Mouse (Mus musculus): Measurements from ENCODE around the gene Serpinf2. TPM values are rescaled to one million over a fixed set of nuclear protein-coding genes. Genes with fewer than 3 reads are reported as not detected.

Gene Serpinf2
- 1.5 and 14.5 TPM in 2 replicates for polyA plus RNA-seq (2015; fragmentation: Nextera tagmentation; extraction: Ambion mirVana)

DNA sequence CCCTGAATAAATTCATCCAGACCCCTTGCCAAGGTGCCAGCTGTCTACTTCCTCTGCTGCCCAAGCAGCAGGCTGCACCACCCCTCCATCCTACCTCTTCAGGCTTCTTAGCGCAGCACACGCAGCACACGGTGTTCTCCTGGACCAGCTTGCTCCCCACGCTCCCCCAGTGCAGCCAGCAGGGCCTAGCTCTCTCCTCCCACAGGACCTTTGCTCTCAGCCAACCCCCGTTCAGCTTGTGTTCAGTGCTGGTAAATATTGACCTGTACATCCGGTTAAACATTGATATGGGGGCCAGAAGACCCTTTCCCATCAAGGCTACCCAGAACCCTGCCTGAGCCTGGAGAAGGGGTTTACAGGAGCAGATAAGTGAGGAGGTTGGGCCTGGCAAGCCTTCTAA, at the start of gene Serpinf2:
Serpinf2 (minus strand) TSS at position 229 of the 400 bp plus-strand sequence.
- H3K27ac ChIP-seq (replicated peaks): no peak within 1 kb of the TSS
- no peak for ATAC-seq (ENCODE audit: extremely low read depth, insufficient number of reproducible peaks, low FRiP score, low TSS enrichment)
- peaks cover 30% of the 10 kb centered on the region for H3K36me3 ChIP-seq
- no peak within 1 kb of the TSS for H3K4me3 ChIP-seq
- no peaks in the 10 kb centered on the region for H3K27me3 ChIP-seq (replicated peaks)
- 85% methylated on average over 6 of the region's 6 CpGs for WGBS
- H3K9me3 ChIP-seq: peaks cover 2% of the 10 kb centered on the region; the same call in 1 of the 2 replicates
- H3K4me2 ChIP-seq: no peak within 1 kb of the TSS
- no peak within 1 kb of the TSS for H3K9ac ChIP-seq
- H3K4me1 ChIP-seq: 0 out of 2 replicates have a peak, but pooled peaks cover 5% of the 10 kb centered on the region

DNA sequence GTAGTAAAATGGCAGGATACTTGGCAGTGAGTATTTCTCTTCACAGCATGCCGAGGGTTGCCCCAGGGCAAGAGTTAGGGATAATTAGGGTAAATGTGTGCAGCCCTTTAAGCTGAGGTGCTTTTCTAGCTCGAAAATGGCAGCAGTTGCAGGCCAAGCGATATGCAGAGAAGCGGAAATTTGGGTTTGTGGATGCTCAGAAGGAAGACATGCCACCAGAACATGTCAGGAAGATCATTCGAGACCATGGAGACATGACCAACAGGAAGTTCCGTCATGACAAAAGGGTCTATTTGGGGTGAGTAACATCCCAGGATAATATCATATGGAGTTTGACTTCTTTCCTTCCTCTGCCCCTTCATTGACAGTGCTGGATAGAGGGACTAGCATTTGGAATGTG, 48.1 kb upstream of the Serpinf2 start:
- peaks cover 13% of the 10 kb centered on the region for H3K4me1 ChIP-seq
- ATAC-seq (ENCODE audit: extremely low read depth, insufficient number of reproducible peaks, low FRiP score, low TSS enrichment): no peak

DNA sequence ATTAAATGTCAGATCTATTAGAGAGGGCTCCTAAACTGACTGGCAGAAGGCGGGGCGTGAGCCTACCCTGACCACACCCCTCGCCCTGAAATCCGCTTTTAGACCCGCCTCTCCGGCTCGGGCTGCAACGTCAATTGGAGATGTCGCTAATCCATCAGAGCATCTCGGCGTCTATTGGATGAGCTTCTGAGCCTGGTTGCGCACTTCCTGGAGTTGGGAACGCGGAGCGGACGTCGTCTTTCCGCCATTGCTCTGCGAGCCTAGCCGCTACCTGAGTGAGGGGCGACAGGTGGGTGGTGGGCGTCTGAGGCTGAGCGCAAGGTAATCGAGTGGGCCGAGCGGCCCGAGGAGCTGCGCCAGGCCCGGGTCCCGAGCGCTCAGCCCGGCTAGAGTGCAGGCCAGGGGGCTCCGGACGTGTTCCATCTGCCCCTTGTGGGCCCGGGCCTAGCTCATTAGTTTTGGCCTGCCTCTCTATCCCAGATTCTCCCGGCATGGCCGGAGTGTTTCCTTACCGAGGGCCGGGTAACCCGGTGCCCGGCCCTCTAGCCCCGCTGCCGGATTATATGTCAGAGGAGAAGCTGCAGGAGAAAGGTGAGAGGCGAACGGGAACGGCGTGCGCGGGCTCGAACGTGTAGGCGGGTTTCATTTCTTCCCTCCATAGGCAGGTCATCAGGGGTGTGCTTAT, 47.4 kb upstream of the Serpinf2 start, which contains the start of gene Prpf8:
Prpf8 (plus strand) TSS at position 216 of the 685 bp plus-strand sequence.
- Histone ChIP-seq H3K4me3 (peak within 1 kb of the TSS; percentile 89), H3K27ac (replicated peaks) (peak within 1 kb of the TSS; percentile 55), H3K36me3 (peaks cover 38% of the 10 kb centered on the region), H3K4me2 (peak within 1 kb of the TSS; percentile 96), H3K4me1 (peaks cover 13% of the 10 kb centered on the region), H3K9ac (peak within 1 kb of the TSS; percentile 97), H3K9me3 (no peaks in the 10 kb centered on the region), H3K27me3 (replicated peaks) (peaks cover 7% of the 10 kb centered on the region)
- peak; percentile 97 for ATAC-seq (ENCODE audit: extremely low read depth, insufficient number of reproducible peaks, low FRiP score, low TSS enrichment)
- WGBS: under 1% methylated on average over 52 of the region's 52 CpGs

More for the DNA sequence above, 48.1 kb upstream of the Serpinf2 start:
- Histone ChIP-seq H3K27me3 (replicated peaks) (peaks cover 6% of the 10 kb centered on the region), H3K36me3 (peaks cover 46% of the 10 kb centered on the region), H3K4me2 (peak overlapping the region; percentile 96), H3K9ac (peak overlapping the region; percentile 97), H3K27ac (replicated peaks) (no peak overlapping the region), H3K9me3 (no peaks in the 10 kb centered on the region), H3K4me3 (peak overlapping the region; percentile 89)
- 28% methylated on average over 6 of the region's 6 CpGs for WGBS

DNA sequence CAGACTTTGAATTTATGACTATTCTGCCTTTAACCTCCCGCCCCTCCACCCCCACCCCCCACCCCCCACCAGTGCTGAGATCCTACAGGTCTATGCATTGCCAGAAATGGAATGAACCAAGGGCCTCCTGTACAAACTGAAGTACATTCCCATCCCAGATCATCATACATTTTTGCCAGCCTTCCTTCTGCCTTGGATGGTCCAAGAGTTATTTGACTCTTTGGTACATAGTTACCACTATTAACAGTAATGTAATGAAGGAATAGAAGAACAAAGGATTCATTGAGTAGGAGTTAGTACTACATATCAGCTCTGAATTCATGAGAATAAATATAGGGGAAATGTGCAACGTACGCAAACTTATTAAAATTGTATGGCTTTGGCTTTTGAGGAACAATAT, 46.8 kb upstream of the Serpinf2 start:
- no peak for ATAC-seq (ENCODE audit: extremely low read depth, insufficient number of reproducible peaks, low FRiP score, low TSS enrichment)
- WGBS: 21% methylated on average over 3 of the region's 3 CpGs
- Histone ChIP-seq H3K4me3 (peak overlapping the region; percentile 89), H3K4me2 (peak overlapping the region; percentile 60), H3K27ac (replicated peaks) (no peak overlapping the region), H3K27me3 (replicated peaks) (peaks cover 7% of the 10 kb centered on the region), H3K9me3 (no peaks in the 10 kb centered on the region), H3K4me1 (peaks cover 13% of the 10 kb centered on the region), H3K36me3 (peaks cover 33% of the 10 kb centered on the region), H3K9ac (no peak overlapping the region)

DNA sequence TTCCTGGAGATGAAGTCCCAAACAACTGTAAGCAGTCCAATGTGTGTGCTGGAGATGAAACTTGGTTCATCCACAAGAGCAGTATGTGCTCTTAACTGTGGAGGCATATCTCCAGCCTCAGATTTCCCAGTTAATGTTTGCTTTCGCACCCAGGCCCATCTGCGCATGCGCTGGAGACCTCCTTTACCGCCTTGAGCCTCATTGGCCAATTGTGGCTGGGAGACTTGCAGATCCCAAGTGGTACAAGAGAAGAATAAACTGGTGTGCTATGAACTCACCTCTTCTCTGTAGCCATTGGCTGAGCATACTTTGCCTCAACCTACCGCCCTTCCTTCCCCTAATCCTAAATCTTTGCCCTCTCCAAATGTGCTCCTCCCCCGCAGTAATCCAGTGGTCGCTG, 34.0 kb upstream of the Serpinf2 start:
- H3K27ac ChIP-seq (replicated peaks): no peak overlapping the region
- ATAC-seq (ENCODE audit: extremely low read depth, insufficient number of reproducible peaks, low FRiP score, low TSS enrichment): no peak
- H3K27me3 ChIP-seq (replicated peaks): no peaks in the 10 kb centered on the region
- WGBS: 57% methylated on average over 7 of the region's 7 CpGs
- H3K4me2 ChIP-seq: no peak overlapping the region
- H3K4me1 ChIP-seq: peaks cover 2% of the 10 kb centered on the region
- no peaks in the 10 kb centered on the region for H3K36me3 ChIP-seq
- H3K9ac ChIP-seq: no peak overlapping the region
- no peak overlapping the region for H3K4me3 ChIP-seq
- no peaks in the 10 kb centered on the region for H3K9me3 ChIP-seq

DNA sequence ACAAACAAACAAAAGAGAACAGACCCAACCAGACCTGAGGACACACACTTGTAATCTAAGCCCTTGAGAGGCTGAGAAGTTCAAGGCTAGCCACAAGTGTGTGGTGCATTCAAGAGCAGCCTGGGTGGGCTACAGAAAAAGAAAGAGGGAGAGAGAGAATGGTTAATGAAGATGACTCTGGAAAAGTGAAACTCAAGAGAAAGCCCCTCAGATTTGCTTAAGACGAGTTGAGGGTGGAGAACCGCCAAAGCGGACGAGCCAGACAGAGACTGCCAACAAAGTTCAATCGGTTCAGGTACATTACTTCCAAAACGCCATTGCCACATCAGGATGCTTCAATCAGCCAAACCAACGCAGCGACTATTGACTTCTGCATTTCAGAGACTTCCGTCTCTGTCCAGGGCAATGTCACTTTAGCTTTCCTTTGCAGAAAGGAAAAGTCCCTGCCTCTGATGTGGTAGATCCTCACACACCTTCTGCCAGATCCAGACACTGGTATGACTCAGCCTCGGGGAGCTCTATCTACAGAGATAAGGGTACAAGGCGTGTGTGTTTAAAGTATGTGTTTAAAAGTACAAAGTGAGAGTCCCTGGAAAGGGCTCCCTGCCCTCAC, 33.2 kb upstream of the Serpinf2 start:
- H3K4me2 ChIP-seq: no peak overlapping the region
- H3K36me3 ChIP-seq: no peaks in the 10 kb centered on the region
- ATAC-seq (ENCODE audit: extremely low read depth, insufficient number of reproducible peaks, low FRiP score, low TSS enrichment): no peak
- no peaks in the 10 kb centered on the region for H3K9me3 ChIP-seq
- no peak overlapping the region for H3K9ac ChIP-seq
- peaks cover 9% of the 10 kb centered on the region for H3K4me1 ChIP-seq
- WGBS: 70% methylated on average over 11 of the region's 11 CpGs
- H3K27ac ChIP-seq (replicated peaks): no peak overlapping the region
- H3K4me3 ChIP-seq: no peak overlapping the region
- no peaks in the 10 kb centered on the region for H3K27me3 ChIP-seq (replicated peaks)

DNA sequence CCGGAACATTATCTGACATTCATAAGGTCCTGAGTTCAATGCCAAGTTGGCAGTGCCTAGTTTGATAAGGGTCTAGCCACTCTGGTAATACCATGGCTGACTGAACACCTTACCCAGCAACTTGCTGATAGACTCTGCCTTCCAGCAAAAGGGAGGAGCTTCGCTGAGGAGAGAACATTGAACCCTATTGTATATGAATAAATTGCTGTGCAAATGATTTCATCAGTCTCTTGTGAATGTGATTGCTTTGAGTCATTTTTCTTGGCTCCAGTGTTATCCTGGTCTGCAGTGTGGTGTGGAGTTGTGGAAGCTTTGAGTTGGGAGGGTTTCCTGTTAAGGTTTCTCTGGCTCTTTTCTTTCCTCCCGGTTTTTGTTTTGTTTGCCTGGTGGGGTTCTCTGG, 31.3 kb upstream of the Serpinf2 start:
- Histone ChIP-seq H3K9me3 (peaks cover 4% of the 10 kb centered on the region; the same call in 1 of the 2 replicates), H3K27ac (replicated peaks) (0 out of 2 replicates have a peak overlapping the region, but pooled peaks have one; percentile 10), H3K4me1 (peaks cover 17% of the 10 kb centered on the region), H3K9ac (no peak overlapping the region), H3K4me3 (no peak overlapping the region), H3K36me3 (peaks cover 10% of the 10 kb centered on the region), H3K27me3 (replicated peaks) (no peaks in the 10 kb centered on the region), H3K4me2 (no peak overlapping the region)
- 75% methylated on average over 3 of the region's 3 CpGs for WGBS
- no peak for ATAC-seq (ENCODE audit: extremely low read depth, insufficient number of reproducible peaks, low FRiP score, low TSS enrichment)

DNA sequence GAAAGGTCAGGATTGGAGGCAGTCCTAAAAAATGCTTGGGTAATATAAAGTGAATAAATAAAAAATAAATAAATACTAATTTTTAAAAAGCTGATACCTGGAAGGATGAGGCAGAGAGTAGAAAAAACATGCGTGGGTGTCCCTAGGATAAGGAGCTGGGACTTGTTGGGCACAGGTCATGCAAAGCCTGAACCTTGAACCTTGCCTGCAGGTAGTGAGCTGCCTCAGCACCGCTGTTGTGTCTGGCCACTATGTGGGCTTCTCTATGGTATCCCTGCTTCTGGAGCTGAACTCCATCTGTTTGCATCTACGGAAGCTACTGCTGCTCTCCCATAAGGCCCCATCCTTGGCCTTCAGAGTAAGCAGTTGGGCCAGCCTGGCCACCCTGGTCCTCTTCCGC, 29.9 kb upstream of the Serpinf2 start:
- no peak overlapping the region for H3K9ac ChIP-seq
- peaks cover 24% of the 10 kb centered on the region for H3K36me3 ChIP-seq
- no peaks in the 10 kb centered on the region for H3K27me3 ChIP-seq (replicated peaks)
- H3K4me3 ChIP-seq: no peak overlapping the region
- H3K4me1 ChIP-seq: peaks cover 21% of the 10 kb centered on the region
- 88% methylated on average over 4 of the region's 4 CpGs for WGBS
- ATAC-seq (ENCODE audit: extremely low read depth, insufficient number of reproducible peaks, low FRiP score, low TSS enrichment): no peak
- H3K27ac ChIP-seq (replicated peaks): no peak overlapping the region
- H3K9me3 ChIP-seq: peaks cover 4% of the 10 kb centered on the region; the same call in 1 of the 2 replicates
- no peak overlapping the region for H3K4me2 ChIP-seq

DNA sequence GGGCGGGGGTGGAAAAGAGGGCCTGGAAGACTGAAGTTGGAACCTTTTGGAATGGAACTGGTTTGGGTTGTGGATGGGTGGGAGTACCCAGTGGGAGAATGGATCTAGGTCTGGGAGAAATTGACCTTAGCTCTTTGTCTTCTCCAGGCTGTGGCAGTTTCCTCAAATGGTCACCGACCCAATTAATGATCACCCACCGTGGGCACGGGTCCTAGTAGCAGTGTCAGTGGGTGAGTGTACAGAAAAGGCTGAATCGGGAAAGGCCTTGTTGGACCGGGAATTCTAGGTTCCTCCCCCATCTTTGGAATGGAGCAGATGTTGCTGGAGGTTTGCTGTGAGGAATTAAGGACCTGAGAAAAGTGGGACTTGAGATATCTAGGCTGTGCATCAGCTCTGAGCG, 29.0 kb upstream of the Serpinf2 start:
- H3K9ac ChIP-seq: peak overlapping the region; percentile 87
- no peak overlapping the region for H3K27ac ChIP-seq (replicated peaks)

DNA sequence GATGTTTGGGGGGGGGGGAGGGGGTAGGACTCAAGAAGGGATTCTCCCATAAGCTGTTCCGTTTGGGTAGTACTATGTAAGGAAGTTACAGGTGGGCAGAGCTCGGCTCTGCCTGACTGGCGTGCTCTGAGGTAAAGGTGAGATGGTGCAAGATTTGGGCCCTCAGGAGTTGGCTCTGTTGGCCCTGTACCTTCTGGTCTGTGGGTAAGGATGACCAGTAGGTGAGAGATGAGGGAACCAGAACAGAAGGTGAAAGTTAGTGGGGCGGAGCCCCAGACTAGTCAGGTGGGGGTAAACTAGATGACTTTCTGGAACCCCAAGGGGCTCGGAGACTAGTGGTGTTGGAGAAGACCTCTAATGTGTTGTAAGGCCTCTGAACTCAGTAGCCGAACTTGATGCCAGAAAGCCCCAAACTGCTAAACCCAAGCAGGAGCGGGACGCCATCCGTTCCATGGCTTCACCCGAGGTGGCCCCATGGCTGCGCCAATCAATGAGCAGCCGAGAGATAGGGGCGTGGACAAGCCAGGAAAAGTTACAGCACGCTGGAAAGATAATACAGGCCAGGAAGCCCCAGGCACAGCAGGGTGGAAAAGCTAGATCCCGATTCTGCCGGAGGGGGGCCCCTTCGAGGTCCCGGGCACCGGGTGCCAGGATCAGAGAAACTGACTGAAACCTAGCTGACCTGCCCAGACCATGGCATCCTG, 28.3 kb upstream of the Serpinf2 start:
- Histone ChIP-seq H3K4me1 (peaks cover 34% of the 10 kb centered on the region), H3K4me2 (peak overlapping the region; percentile 95), H3K4me3 (peak overlapping the region; percentile 63), H3K27ac (replicated peaks) (peak overlapping the region; percentile 65), H3K36me3 (peaks cover 33% of the 10 kb centered on the region), H3K9me3 (peaks cover 4% of the 10 kb centered on the region; the same call in 1 of the 2 replicates), H3K9ac (peak overlapping the region; percentile 87), H3K27me3 (replicated peaks) (no peaks in the 10 kb centered on the region)
- 13% methylated on average over 19 of the region's 19 CpGs for WGBS
- peak; percentile 55 for ATAC-seq (ENCODE audit: extremely low read depth, insufficient number of reproducible peaks, low FRiP score, low TSS enrichment)

More for the DNA sequence above, 29.0 kb upstream of the Serpinf2 start:
- Histone ChIP-seq H3K4me2 (peak overlapping the region; percentile 95), H3K9me3 (peaks cover 4% of the 10 kb centered on the region; the same call in 1 of the 2 replicates), H3K36me3 (peaks cover 32% of the 10 kb centered on the region), H3K4me3 (peak overlapping the region; percentile 63), H3K4me1 (peaks cover 26% of the 10 kb centered on the region), H3K27me3 (replicated peaks) (no peaks in the 10 kb centered on the region)
- 60% methylated on average over 7 of the region's 7 CpGs for WGBS
- no peak for ATAC-seq (ENCODE audit: extremely low read depth, insufficient number of reproducible peaks, low FRiP score, low TSS enrichment)

Measured in heart, embryonic 13.5 days (tissue).